Mouse (Mus musculus) splenic B cell, adult 2 months (primary cell): ENCODE data around the gene Uckl1.

Experiments used
- DNase-seq: peaks from one replicate; pipeline ENCODE4 v3.0.0-alpha.2; 2011; ENCODE audit warnings: low read depth, low spot score
- H3K27me3 ChIP-seq: 2 replicates; pipeline ENCODE4 v1.6.1; 2012; ENCODE audit warnings: mild to moderate bottlenecking, low read length, moderate library complexity, mixed read lengths; ENCODE audit not compliant: control insufficient read depth, poor library complexity, insufficient read depth, severe bottlenecking
- H3K36me3 ChIP-seq: 2 replicates; pipeline ENCODE4 v1.6.1; 2012; ENCODE audit warnings: mild to moderate bottlenecking, low read length, moderate library complexity, mixed read lengths; ENCODE audit not compliant: control insufficient read depth, poor library complexity, insufficient read depth, severe bottlenecking

Gene Uckl1

DNA sequence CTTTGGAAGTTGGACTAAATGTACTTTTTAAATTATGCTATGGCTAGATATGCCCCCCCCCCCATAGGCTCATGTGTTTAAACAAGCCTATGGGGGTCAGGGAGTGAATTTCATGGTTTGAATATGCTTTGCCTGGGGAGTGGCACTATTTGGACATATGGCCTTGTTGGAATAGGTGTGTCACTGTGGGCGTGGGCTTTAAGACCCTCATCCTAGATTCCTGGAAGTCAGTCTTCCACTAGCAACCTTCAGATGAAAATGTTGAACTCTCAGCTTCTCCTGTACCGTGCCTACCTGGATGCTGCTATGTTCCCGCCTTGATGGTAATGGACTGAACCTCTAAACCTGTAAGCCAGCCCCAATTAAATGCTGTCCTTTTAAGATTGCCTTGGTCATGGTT, 52.1 kb downstream of the Uckl1 start:
- Histone ChIP-seq H3K36me3 (no peaks in the 10 kb centered on the region; the same call in 1 of the 2 replicates), H3K27me3 (no peaks in the 10 kb centered on the region)
- DNase-seq, result no peak

DNA sequence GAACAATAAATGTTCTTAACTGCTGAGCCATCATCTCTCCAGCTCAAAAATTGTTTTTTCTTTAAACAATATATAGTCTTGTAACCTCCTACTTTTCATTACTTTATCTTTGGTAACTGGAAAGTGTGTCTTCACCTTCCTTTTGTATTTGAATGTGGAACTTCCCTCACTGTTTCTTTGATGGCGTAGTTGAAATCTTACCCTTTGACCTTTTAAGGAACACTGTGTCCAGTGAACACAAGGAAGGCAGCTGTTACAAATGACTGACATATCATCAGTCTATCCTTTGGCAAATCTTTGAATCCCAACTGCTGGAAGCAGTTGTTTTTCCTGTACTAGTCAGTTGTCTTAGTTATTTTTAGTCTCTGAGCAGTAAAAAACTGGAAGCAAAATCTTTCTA, 55.6 kb downstream of the Uckl1 start:
- no peaks in the 10 kb centered on the region for H3K27me3 ChIP-seq
- H3K36me3 ChIP-seq, result no peaks in the 10 kb centered on the region; the same call in 1 of the 2 replicates
- DNase-seq, result no peak

- DNase-seq, result no peak
- peaks cover 2% of the 10 kb centered on the region; the same call in 1 of the 2 replicates for H3K36me3 ChIP-seq
These were observed 59.2 kb downstream of the Uckl1 start for GRCm38 (mm10) chr2:181525526-181525925.

DNA sequence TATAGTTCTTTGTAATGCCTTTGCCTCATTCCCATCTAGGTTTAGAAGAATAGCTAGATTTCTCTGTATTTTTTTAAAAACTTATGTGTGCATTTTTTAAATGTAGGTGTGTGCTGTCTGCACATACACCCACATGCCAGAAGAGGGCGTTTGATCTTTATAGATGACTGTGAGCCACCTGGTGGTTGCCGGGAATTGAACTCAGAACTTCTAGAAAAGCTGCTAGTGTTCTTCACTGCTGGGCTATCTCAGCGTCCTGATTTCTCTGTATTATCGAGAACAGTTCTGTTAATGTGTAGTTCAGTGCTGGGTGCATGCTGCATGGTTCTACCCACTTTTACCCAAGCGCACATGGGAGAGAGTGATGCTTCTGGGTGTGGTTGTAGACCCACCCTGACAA, 61.9 kb downstream of the Uckl1 start:
- Histone ChIP-seq H3K36me3 (peaks cover 2% of the 10 kb centered on the region; the same call in 1 of the 2 replicates), H3K27me3 (no peaks in the 10 kb centered on the region)
- peak; percentile 71 for DNase-seq

More at GRCm38 (mm10) chr2:181525526-181525925, 59.2 kb downstream of the Uckl1 start:
- no peaks in the 10 kb centered on the region for H3K27me3 ChIP-seq

GRCm38 (mm10) chr2:181521491-181521890, 63.2 kb downstream of the Uckl1 start:
- H3K36me3 ChIP-seq, result peaks cover 5% of the 10 kb centered on the region; the same call in 1 of the 2 replicates
- no peaks in the 10 kb centered on the region for H3K27me3 ChIP-seq
- DNase-seq, result no peak

GRCm38 (mm10) chr2:181520936-181521227, 63.8 kb downstream of the Uckl1 start:
- Histone ChIP-seq H3K36me3 (peaks cover 5% of the 10 kb centered on the region; the same call in 1 of the 2 replicates), H3K27me3 (no peaks in the 10 kb centered on the region)
- no peak for DNase-seq

- Histone ChIP-seq H3K36me3 (peaks cover 5% of the 10 kb centered on the region; the same call in 1 of the 2 replicates), H3K27me3 (no peaks in the 10 kb centered on the region)
- DNase-seq, result peak; percentile 97
These were observed 64.4 kb downstream of the Uckl1 start, which contains the start of gene Dnajc5 for GRCm38 (mm10) chr2:181520118-181520935. Dnajc5 (plus strand) TSS chr2:181520485.

DNA sequence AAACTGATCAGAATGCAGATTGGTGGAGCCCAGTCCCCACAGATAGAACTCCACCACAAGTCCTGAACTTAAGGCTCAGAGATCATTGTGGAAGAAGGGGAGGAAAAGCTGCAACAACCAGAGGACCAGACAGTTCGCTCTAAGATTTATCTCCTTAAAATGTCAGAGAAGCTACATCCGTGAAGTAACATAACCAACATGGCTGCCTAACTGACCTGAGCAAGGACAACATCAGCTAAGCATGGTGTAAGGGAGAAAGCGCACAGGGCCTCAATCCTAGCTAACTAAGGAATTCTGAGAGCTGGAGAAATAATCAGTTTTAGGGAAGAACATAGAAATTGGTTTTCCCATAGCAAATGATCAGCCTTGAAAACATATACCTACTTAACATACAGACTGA, 65.5 kb downstream of the Uckl1 start:
- H3K27me3 ChIP-seq, result no peaks in the 10 kb centered on the region
- no peak for DNase-seq

More for the DNA sequence above, 65.5 kb downstream of the Uckl1 start:
- peaks cover 5% of the 10 kb centered on the region; the same call in 1 of the 2 replicates for H3K36me3 ChIP-seq
